Mouse (Mus musculus): ENCODE measurements at regions not wholly inside any gene's neighbourhood (a gene's known extent, or its start where the extent isn't known, plus 50 kb on each side); places are given as distances from the start of the nearest gene placed in this dataset.

DNA sequence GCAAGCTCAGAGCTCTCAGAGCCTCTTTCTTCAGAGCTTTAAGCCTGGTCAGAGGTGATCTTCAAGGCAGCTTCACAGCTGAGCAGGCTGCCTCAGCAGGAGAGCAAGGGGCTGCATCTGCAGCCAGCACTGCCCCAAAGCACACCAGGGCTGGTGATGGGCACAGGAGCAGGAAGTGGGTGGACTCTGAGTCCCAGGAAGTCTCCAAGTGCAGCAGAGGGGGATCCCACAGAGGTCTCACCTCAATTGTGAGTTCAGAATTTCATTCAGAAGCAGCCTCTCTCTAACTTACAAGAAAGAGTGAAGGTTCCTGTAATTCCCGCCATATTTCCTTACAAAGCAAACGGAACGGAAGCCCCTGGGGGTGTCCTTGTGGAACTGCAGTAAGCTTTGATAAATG is 202.6 kb upstream of the Amigo2 start:
- TF ChIP-seq POLR2A (IDR thresholded peaks at IDR 0.05; ENCODE audit: insufficient read depth, low read depth, low read length), result no peak
- no peak for TF ChIP-seq EP300 (IDR thresholded peaks at IDR 0.05; ENCODE audit: insufficient read depth, low read depth, low read length)
- TF ChIP-seq CTCF (IDR thresholded peaks at IDR 0.05), result no peak

Data from heart, adult 2 months (tissue).